Comparison of ENCODE assay signal across 8 mouse cellular contexts in genomic region chr10:78009945-78010293, GRCm38 (mm10). TPM values are rescaled to one million over a fixed set of nuclear protein-coding genes. Genes with fewer than 3 reads are reported as not detected.
A peak's percentile ranks its signal among the peaks of the same experiment; 100 is the strongest.
DNase-seq lines count a peak whose midpoint lies in the region; TF ChIP-seq lines count a peak whose summit lies in the region.

Pfkl (minus strand) TSS chr10:78010083.

- H3K79me2 ChIP-seq in myocyte (ENCODE audit: control insufficient read depth, insufficient read depth): peaks cover 33% of the 10 kb centered on the region

- no peaks in the 10 kb centered on the region for H3K9me3 ChIP-seq in heart, embryonic 10.5 days

- H3K4me1 ChIP-seq in heart, embryonic 10.5 days: peaks cover 45% of the 10 kb centered on the region

- peak within 1 kb of the TSS; percentile 53 for H3ac ChIP-seq in myocyte (ENCODE audit: control insufficient read depth, insufficient read length)

- WGBS in heart, embryonic 10.5 days: under 1% methylated on average over 9 of the region's 9 CpGs

- H3K4me2 ChIP-seq in myocyte (ENCODE audit: low read depth): peak within 1 kb of the TSS; percentile 86

- no peaks in the 10 kb centered on the region for H3K27me3 ChIP-seq in heart, embryonic 10.5 days (ENCODE audit: insufficient read depth, poor library complexity, severe bottlenecking)
- H3K27me3 ChIP-seq in myocyte (ENCODE audit: control insufficient read depth, insufficient read depth, insufficient read length): no peaks in the 10 kb centered on the region

- H3K4me3 ChIP-seq in heart, embryonic 10.5 days: peak within 1 kb of the TSS; percentile 90
- H3K4me3 ChIP-seq in myocyte: peak within 1 kb of the TSS; percentile 92

- H3K27ac ChIP-seq in heart, embryonic 10.5 days: peak within 1 kb of the TSS; percentile 99

- DNase-seq in layer of hippocampus, adult 18-20 months (ENCODE audit: low spot score in 2 of 2): no peak
- DNase-seq in layer of hippocampus, adult 9-11 months: no peak
- DNase-seq in adrenal gland, adult 8-10 months: no peak
- no peak for DNase-seq in heart, embryonic 10.5 days (ENCODE audit: low spot score)
- DNase-seq in layer of hippocampus, postnatal 36 days: no peak
- no peak for DNase-seq in cerebellum, adult 11-12 months
- DNase-seq in kidney, postnatal 25 days: no peak

- no peak for TF ChIP-seq POLR2A in myocyte (IDR thresholded peaks at IDR 0.05; ENCODE audit: insufficient read length, low read depth)

- H3K36me3 ChIP-seq in heart, embryonic 10.5 days: peaks cover 14% of the 10 kb centered on the region
- no peaks in the 10 kb centered on the region for H3K36me3 ChIP-seq in myocyte (ENCODE audit: control insufficient read depth, insufficient read depth)

TF ChIP-seq in myocyte, 11 proteins besides CTCF, POLR2A, EP300 and RAD21:
- no peak for TF ChIP-seq POLR2AphosphoS2 (IDR thresholded peaks at IDR 0.05; ENCODE audit: insufficient read length, low read depth)
- no peak for TF ChIP-seq MYOD1 (IDR thresholded peaks at IDR 0.05; ENCODE audit: control insufficient read depth in 1 of 3, insufficient read length in 2 of 3, low read depth in 2 of 3)
- TF ChIP-seq CEBPB (IDR thresholded peaks at IDR 0.05; ENCODE audit: insufficient read depth, poor library complexity, severe bottlenecking): no peak
- no peak for TF ChIP-seq USF1 (IDR thresholded peaks at IDR 0.05; ENCODE audit: low read depth)
- no peak for TF ChIP-seq MAX (IDR thresholded peaks at IDR 0.05; ENCODE audit: low read depth)
- TF ChIP-seq MYOG (IDR thresholded peaks at IDR 0.05; ENCODE audit: control insufficient read depth in 1 of 3, insufficient read depth in 1 of 3, insufficient read length in 2 of 3, low read depth in 2 of 3): no peak
- TF ChIP-seq E2F4 (IDR thresholded peaks at IDR 0.05; ENCODE audit: insufficient read depth): no peak
- TF ChIP-seq SRF (IDR thresholded peaks at IDR 0.05; ENCODE audit: control insufficient read depth, insufficient read length, low read depth): no peak
- TF ChIP-seq TCF12 (IDR thresholded peaks at IDR 0.05; ENCODE audit: insufficient read depth, poor library complexity, severe bottlenecking): no peak
- no peak for TF ChIP-seq REST (IDR thresholded peaks at IDR 0.05; ENCODE audit: insufficient read depth, insufficient read length)
- no peak for TF ChIP-seq TCF3 (IDR thresholded peaks at IDR 0.05; ENCODE audit: insufficient read length, low read depth)

RNA-seq across cellular contexts. Expression of gene Pfkl, which starts in this region (rescaled TPM):
- total RNA-seq in layer of hippocampus, adult 18-20 months (2021): 100 to 1,000 TPM; 217 to 223 TPM
- total RNA-seq in adrenal gland, adult 8-10 months (2022): 100 to 1,000 TPM in 1 of 4 experiments, 10 to 100 TPM in 3; 79.7 to 108 (median 89.6) TPM
- polyA plus RNA-seq in heart, embryonic 10.5 days (2016; fragmentation: Nextera tagmentation; extraction: Ambion mirVana): 264 and 274 TPM in 2 replicates
- total RNA-seq in layer of hippocampus, postnatal 36 days (2021): 100 to 1,000 TPM; 201 to 209 TPM
- polyA plus RNA-seq in myocyte (2012; fragmentation: generic; extraction: Trizol): 122 TPM
